Mouse (Mus musculus) gastrocnemius, postnatal 36 days (tissue): ENCODE results near the gene Tspear. TPM values are rescaled to one million over a fixed set of nuclear protein-coding genes. Genes with fewer than 3 reads are reported as not detected.

Source experiments
- DNase-seq, 2 experiments: peaks; one replicate each; pipeline ENCODE4 v3.0.0; 2022
- intact Hi-C: fragments of 180-260 bp; cut with DNase I; formaldehyde crosslinking; loops from one replicate; pipeline ENCODE4 v1.15.1; 2025
- total RNA-seq, 2 experiments: library from RNA; stranded (reverse); gene quantifications; 2 replicates each; pipeline ENCODE4 v1.2.3; 2021

Gene Tspear
- total RNA-seq, 2 experiments from 2014 or later, result not detected

GRCm38 (mm10) chr10:77861675-77862074 lies 175.3 kb downstream of the Tspear start, which contains the start of gene Gm3285:
Gene Gm3285 (plus strand): TSS chr10:77861975.
- intact Hi-C loops, result no loop called here

GRCm38 (mm10) chr10:77864067-77864761 lies 177.8 kb downstream of the Tspear start:
- DNase-seq, result no peak
- intact Hi-C loops, result no loop called here

More at GRCm38 (mm10) chr10:77861675-77862074, 175.3 kb downstream of the Tspear start, which contains the start of gene Gm3285:
- no peak for DNase-seq

- no peak for DNase-seq
- intact Hi-C loops, result no loop called here
Observed at GRCm38 (mm10) chr10:77864762-77865143, 178.4 kb downstream of the Tspear start.

GRCm38 (mm10) chr10:77867546-77867945 lies 181.2 kb downstream of the Tspear start:
- DNase-seq, result no peak
- intact Hi-C loops, result no loop called here

GRCm38 (mm10) chr10:77869651-77870050 lies 183.3 kb downstream of the Tspear start:
- no peak for DNase-seq
- intact Hi-C loops, result no loop called here

- intact Hi-C loops, result loop anchor here (5.0 kb wide), 1 partner anchor 252 kb away; no protein-coding TSS in a partner anchor
Observed at GRCm38 (mm10) chr10:77878985-77879384, 192.6 kb downstream of the Tspear start.

GRCm38 (mm10) chr10:77880305-77880704 lies 193.9 kb downstream of the Tspear start:
- DNase-seq, result no peak
- intact Hi-C loops, result loop anchor here (10.0 kb wide), 1 partner anchor 356 kb away; no protein-coding TSS in a partner anchor

More at GRCm38 (mm10) chr10:77878985-77879384, 192.6 kb downstream of the Tspear start:
- DNase-seq, result peak in 1 of 2 experiments; percentile 14

GRCm38 (mm10) chr10:77882553-77882952 lies 196.2 kb downstream of the Tspear start:
- intact Hi-C loops, result loop anchor here (10.0 kb wide), 1 partner anchor 358 kb away; no protein-coding TSS in a partner anchor
- no peak for DNase-seq

GRCm38 (mm10) chr10:77886007-77886747 lies 199.8 kb downstream of the Tspear start:
- intact Hi-C loops, result loop anchor here (10.0 kb wide), 1 partner anchor 361 kb away; no protein-coding TSS in a partner anchor
- no peak for DNase-seq

- intact Hi-C loops, result no loop called here
Observed at GRCm38 (mm10) chr10:77890987-77891565, 204.7 kb downstream of the Tspear start.

GRCm38 (mm10) chr10:77895562-77895961 lies 209.2 kb downstream of the Tspear start:
- intact Hi-C loops, result no loop called here
- DNase-seq, result no peak

More at GRCm38 (mm10) chr10:77890987-77891565, 204.7 kb downstream of the Tspear start:
- no peak for DNase-seq

GRCm38 (mm10) chr10:77900126-77900525 lies 213.8 kb downstream of the Tspear start:
- intact Hi-C loops, result no loop called here
- DNase-seq, result no peak

- intact Hi-C loops, result no loop called here
- DNase-seq, result no peak
Observed at GRCm38 (mm10) chr10:77900903-77901818, 214.8 kb downstream of the Tspear start.

- no peak for DNase-seq
- intact Hi-C loops, result no loop called here
Observed at GRCm38 (mm10) chr10:77901871-77902210, 215.5 kb downstream of the Tspear start.

GRCm38 (mm10) chr10:77902211-77902893 lies 216.0 kb downstream of the Tspear start, which contains the start of gene Lrrc3:
Gene Lrrc3 (minus strand): TSS chr10:77902536.
- intact Hi-C loops, result no loop called here
- DNase-seq, result peak in 1 of 2 experiments; percentile 27

- no peak for DNase-seq
- intact Hi-C loops, result no loop called here
Observed at GRCm38 (mm10) chr10:77902894-77903715, 216.7 kb downstream of the Tspear start.

GRCm38 (mm10) chr10:77912605-77913004 lies 226.2 kb downstream of the Tspear start:
- peak; percentile 22 to 31 for DNase-seq
- intact Hi-C loops, result no loop called here

GRCm38 (mm10) chr10:77913292-77913691 lies 226.9 kb downstream of the Tspear start:
- intact Hi-C loops, result no loop called here
- no peak for DNase-seq
